Mouse (Mus musculus) heart, postnatal 0 days (tissue): ENCODE data around the gene Srpk2.
"Not testable (repeated sequence)": the region's sequence is repeated elsewhere in the genome, so short reads cannot be mapped to it uniquely, and the experiment has no call there.

ENCODE experiments used
- CTCF ChIP-seq: IDR thresholded peaks from 2 replicates; pipeline ENCODE4 v1.5.1; 2016; ENCODE audit warnings: antibody characterized with exemption, control low read depth, low read depth
- EP300 ChIP-seq: IDR thresholded peaks from 2 replicates; pipeline ENCODE4 v1.6.1; 2016; ENCODE audit warnings: antibody characterized with exemption, low read depth

- 0 out of 2 replicates have a peak, but pooled peaks have one; percentile 1 for TF ChIP-seq CTCF
- TF ChIP-seq EP300: not testable (repeated sequence)
These were observed 230.9 kb downstream of the Srpk2 start for GRCm38 (mm10) chr5:23453561-23453960.
